Mouse (Mus musculus) MEL (cell line): ENCODE results near the gene Cend1. TPM values are rescaled to one million over a fixed set of nuclear protein-coding genes. Genes with fewer than 3 reads are reported as not detected.

Experiments used
- DNase-seq: peaks from one replicate; pipeline ENCODE4 v3.0.0; 2011; ENCODE audit warnings: low read depth, low spot score
- H3K27ac ChIP-seq: 2 replicates; pipeline ENCODE4 v1.5.1; 2012; ENCODE audit warnings: low read depth, mild to moderate bottlenecking, control low read depth, low read length, moderate library complexity; ENCODE audit not compliant: control insufficient read depth
- H3K27me3 ChIP-seq, 2 experiments: fragments of 150-350 bp in 1 of 2; sonication (generic) in 1 of 2; 2 replicates each; pipeline ENCODE4 v1.6.1; 2012; ENCODE audit warnings: low read length in 2 of 2, mild to moderate bottlenecking in 2 of 2, improper control_type of control experiment in 1 of 2, moderate library complexity in 1 of 2; ENCODE audit not compliant: insufficient read depth in 2 of 2, control insufficient read depth in 1 of 2
- H3K36me3 ChIP-seq, 2 experiments: 2 replicates each; pipeline ENCODE4 v1.6.1; 2012 to 2014; ENCODE audit warnings: low read length in 2 of 2, improper control_type of control experiment in 1 of 2, inconsistent platforms in 1 of 2, mild to moderate bottlenecking in 1 of 2; ENCODE audit not compliant: insufficient read depth in 2 of 2, control insufficient read depth in 1 of 2
- H3K4me1 ChIP-seq, 2 experiments: fragments of 150-350 bp in 1 of 2; sonication (generic) in 1 of 2; 2 replicates each; pipeline ENCODE4 v1.6.1; 2012; ENCODE audit warnings: low read length in 2 of 2, improper control_type of control experiment in 1 of 2, mild to moderate bottlenecking in 1 of 2; ENCODE audit not compliant: insufficient read depth in 2 of 2, control insufficient read depth in 1 of 2
- H3K4me3 ChIP-seq, 2 experiments: fragments of 150-350 bp in 1 of 2; sonication (generic) in 1 of 2; 2 replicates each; pipeline ENCODE4 v1.5.1; 2012; ENCODE audit warnings: low read depth in 2 of 2, low read length in 2 of 2, mild to moderate bottlenecking in 2 of 2, moderate library complexity in 2 of 2, control low read depth in 1 of 2, improper control_type of control experiment in 1 of 2; ENCODE audit not compliant: control insufficient read depth in 1 of 2, insufficient read depth in 1 of 2
- H3K79me2 ChIP-seq: 2 replicates; pipeline ENCODE4 v1.6.1; 2012; ENCODE audit warnings: mild to moderate bottlenecking, low read length, moderate library complexity; ENCODE audit not compliant: control insufficient read depth, poor library complexity, insufficient read depth
- H3K9ac ChIP-seq: 2 replicates; pipeline ENCODE4 v1.6.1; 2012; ENCODE audit warnings: low read depth, mild to moderate bottlenecking, control low read depth, low read length, moderate library complexity; ENCODE audit not compliant: control insufficient read depth, poor library complexity, severe bottlenecking
- H3K9me3 ChIP-seq: fragments of 150-350 bp; sonication (generic); replicated peaks from 2 replicates; pipeline ENCODE4 v1.6.1; 2012; ENCODE audit warnings: mild to moderate bottlenecking, low read length, improper control_type of control experiment, moderate library complexity; ENCODE audit not compliant: insufficient read depth
- BHLHE40 ChIP-seq: IDR thresholded peaks from 2 replicates; pipeline ENCODE4 v1.6.1; 2012; ENCODE audit warnings: low read depth, mild to moderate bottlenecking, inconsistent platforms, low read length, improper control_type of control experiment, borderline replicate concordance
- CTCF ChIP-seq, 3 experiments: IDR thresholded peaks in 2 of 3; conservative IDR thresholded peaks in 1 of 3; 2 replicates each; pipeline ENCODE4 v1.5.1; 2011 to 2012; ENCODE audit warnings: low read length in 3 of 3, low read depth in 2 of 3, mild to moderate bottlenecking in 2 of 3, improper control_type of control experiment in 1 of 3, inconsistent platforms in 1 of 3, mixed read lengths in 1 of 3, moderate library complexity in 1 of 3; ENCODE audit not compliant: control insufficient read depth in 1 of 3, insufficient read depth in 1 of 3, poor library complexity in 1 of 3, severe bottlenecking in 1 of 3
- E2F4 ChIP-seq: IDR thresholded peaks from 2 replicates; pipeline ENCODE4 v1.6.1; 2011; ENCODE audit warnings: low read depth, low read length, improper control_type of control experiment, borderline replicate concordance
- ELF1 ChIP-seq: IDR thresholded peaks from 2 replicates; pipeline ENCODE4 v1.6.1; 2014; ENCODE audit warnings: low read depth, mild to moderate bottlenecking, inconsistent platforms, low read length, improper control_type of control experiment, moderate library complexity
- ETS1 ChIP-seq: IDR thresholded peaks from 2 replicates; pipeline ENCODE4 v1.6.1; 2012; ENCODE audit warnings: low read depth, mild to moderate bottlenecking, inconsistent platforms, low read length, improper control_type of control experiment, moderate library complexity
- GABPA ChIP-seq: IDR thresholded peaks from 2 replicates; pipeline ENCODE4 v1.6.1; 2012; ENCODE audit warnings: low read depth, mild to moderate bottlenecking, inconsistent platforms, low read length, improper control_type of control experiment, moderate library complexity
- HCFC1 ChIP-seq: IDR thresholded peaks from 2 replicates; pipeline ENCODE4 v1.6.1; 2012; ENCODE audit warnings: low read depth, mild to moderate bottlenecking, inconsistent platforms, low read length, improper control_type of control experiment, moderate library complexity
- JUND ChIP-seq: IDR thresholded peaks from 2 replicates; pipeline ENCODE4 v1.6.1; 2011; ENCODE audit warnings: low read depth, mild to moderate bottlenecking, improper control_type of control experiment, low read length
- MXI1 ChIP-seq: IDR thresholded peaks from 2 replicates; pipeline ENCODE4 v1.6.1; 2011; ENCODE audit warnings: mild to moderate bottlenecking, low read depth, low read length, improper control_type of control experiment
- MYB ChIP-seq: IDR thresholded peaks from 2 replicates; pipeline ENCODE4 v1.6.1; 2011; ENCODE audit warnings: mild to moderate bottlenecking, low read depth, low read length, improper control_type of control experiment
- NELFE ChIP-seq: IDR thresholded peaks from 2 replicates; pipeline ENCODE4 v1.6.1; 2011; ENCODE audit warnings: low read depth, low read length, improper control_type of control experiment
- POLR2AphosphoS2 ChIP-seq: IDR thresholded peaks from 2 replicates; pipeline ENCODE4 v1.6.1; 2011; ENCODE audit warnings: low read length, improper control_type of control experiment
- POLR2AphosphoS5 ChIP-seq: IDR thresholded peaks from 2 replicates; pipeline ENCODE4 v1.6.1; 2012; ENCODE audit warnings: low read depth, borderline replicate concordance, mild to moderate bottlenecking, inconsistent platforms, low read length, moderate library complexity, mixed read lengths
- RCOR1 ChIP-seq: IDR thresholded peaks from 2 replicates; pipeline ENCODE4 v1.6.1; 2012; ENCODE audit warnings: low read depth, mild to moderate bottlenecking, inconsistent platforms, low read length, improper control_type of control experiment
- SIN3A ChIP-seq: IDR thresholded peaks from 2 replicates; pipeline ENCODE4 v1.6.1; 2012; ENCODE audit warnings: low read length, improper control_type of control experiment, inconsistent platforms
- SMC3 ChIP-seq: IDR thresholded peaks from 2 replicates; pipeline ENCODE4 v1.6.1; 2011; ENCODE audit warnings: low read depth, low read length, improper control_type of control experiment
- TAL1 ChIP-seq: IDR thresholded peaks from 2 replicates; pipeline ENCODE4 v1.6.1; 2012; ENCODE audit warnings: mild to moderate bottlenecking, inconsistent platforms, low read length, moderate library complexity, mixed read lengths
- TBP ChIP-seq: IDR thresholded peaks from 2 replicates; pipeline ENCODE4 v1.8.0; 2011; ENCODE audit warnings: low read depth, low read length, improper control_type of control experiment
- USF1 ChIP-seq: IDR thresholded peaks from 2 replicates; pipeline ENCODE4 v1.6.1; 2014; ENCODE audit warnings: low read depth, mild to moderate bottlenecking, inconsistent platforms, low read length, improper control_type of control experiment, moderate library complexity
- USF2 ChIP-seq, 2 experiments: IDR thresholded peaks; 2 replicates each; pipeline ENCODE4 v1.6.1; 2011 to 2012; ENCODE audit warnings: improper control_type of control experiment in 2 of 2, low read length in 2 of 2, borderline replicate concordance in 1 of 2, inconsistent platforms in 1 of 2, low read depth in 1 of 2, mild to moderate bottlenecking in 1 of 2; ENCODE audit not compliant: insufficient read depth in 1 of 2
- ZC3H11A ChIP-seq: IDR thresholded peaks from 2 replicates; pipeline ENCODE4 v1.6.1; 2012; ENCODE audit warnings: low read depth, mild to moderate bottlenecking, inconsistent platforms, low read length, improper control_type of control experiment
- ZNF384 ChIP-seq: IDR thresholded peaks from 2 replicates; pipeline ENCODE4 v1.6.1; 2012; ENCODE audit warnings: low read depth, mild to moderate bottlenecking, inconsistent platforms, low read length, improper control_type of control experiment
- polyA plus RNA-seq, 2 experiments: library from polyadenylated mRNA; stranded (reverse) in 1 of 2; unstranded in 1 of 2; fragments of >175 nt in 1 of 2; fragments of >200 nt in 1 of 2; gene quantifications; 2 replicates each; pipeline versions ENCODE4 v1.2.1 to v1.2.4; 2012; ENCODE audit warnings: low replicate concordance in 2 of 2, low read depth in 1 of 2; ENCODE audit not compliant: insufficient read length in 2 of 2, insufficient read depth in 1 of 2, missing spikeins in 1 of 2
- total RNA-seq: library from RNA; depleted of rRNA; stranded (reverse); fragments of 300-350 nt; gene quantifications from 2 replicates; pipeline ENCODE4 v1.2.3, GENCODE M21; 2012

The Cend1 gene
- total and polyA plus RNA-seq, 3 experiments, result not detected

DNA sequence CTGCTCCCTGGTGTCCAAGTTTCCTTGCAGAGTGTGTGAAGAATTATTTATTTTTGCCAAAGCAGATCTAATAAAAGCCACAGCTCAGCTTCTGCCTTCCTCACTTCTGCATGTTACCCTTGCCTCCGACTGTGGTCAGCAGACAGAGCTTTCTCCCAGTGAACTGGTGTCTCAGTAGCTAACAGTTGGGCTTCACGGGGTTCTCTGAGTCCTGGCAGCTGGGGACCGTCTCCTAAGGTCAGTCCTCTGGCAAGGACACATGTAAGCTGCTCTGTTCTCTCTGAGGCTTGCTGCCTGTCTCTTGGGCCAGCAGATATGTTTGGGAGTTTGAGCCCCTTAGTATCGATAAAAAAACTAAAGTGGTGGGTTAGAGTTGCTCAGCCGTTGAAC, 30.7 kb upstream of the Cend1 start:
- DNase-seq, result no peak
- Histone ChIP-seq H3K27ac (no peak overlapping the region), H3K4me3 (no peak overlapping the region), H3K9me3 (no peaks in the 10 kb centered on the region), H3K36me3 (no peaks in the 10 kb centered on the region), H3K4me1 (0 out of 4 replicates have a peak, but pooled peaks cover 0 to 6% of the 10 kb centered on the region in 2 experiments), H3K79me2 (no peaks in the 10 kb centered on the region; the same call in 1 of the 2 replicates), H3K9ac (no peak overlapping the region), H3K27me3 (no peaks in the 10 kb centered on the region)
- no peak for TF ChIP-seq MYB
- TF ChIP-seq SIN3A, result no peak
- TF ChIP-seq POLR2AphosphoS2, result no peak
- TF ChIP-seq, all 39 proteins: peak for 0

DNA sequence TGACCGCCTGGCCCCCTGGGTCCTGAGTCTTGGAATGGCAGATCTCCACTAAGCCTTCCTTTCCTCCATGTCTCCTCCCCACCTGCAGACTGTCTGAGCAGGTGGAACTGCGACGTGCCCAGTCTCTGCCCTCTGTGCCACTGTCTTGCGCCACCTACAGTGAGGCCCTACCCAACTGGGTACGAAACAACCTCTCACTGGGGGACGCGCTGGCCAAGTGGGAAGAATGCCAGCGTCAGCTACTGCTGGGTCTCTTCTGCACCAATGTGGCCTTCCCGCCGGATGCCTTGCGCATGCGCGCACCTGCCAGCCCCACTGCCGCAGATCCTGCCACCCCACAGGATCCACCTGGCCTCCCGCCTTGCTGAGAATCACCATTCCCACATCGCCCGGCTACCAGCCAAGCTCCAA, 30.0 kb upstream of the Cend1 start:
- no peaks in the 10 kb centered on the region for H3K36me3 ChIP-seq
- no peaks in the 10 kb centered on the region for H3K9me3 ChIP-seq
- H3K27me3 ChIP-seq, result no peaks in the 10 kb centered on the region
- no peak for DNase-seq
- H3K79me2 ChIP-seq, result no peaks in the 10 kb centered on the region; the same call in 1 of the 2 replicates
- peaks cover 0 to 6% of the 10 kb centered on the region in 2 experiments; a peak in 1 of 4 replicates for H3K4me1 ChIP-seq
- H3K27ac ChIP-seq, result no peak overlapping the region
- no peak for TF ChIP-seq RCOR1
- no peak for TF ChIP-seq ZC3H11A
- TF ChIP-seq SIN3A, result no peak
- no peak for TF ChIP-seq HCFC1
- no peak for TF ChIP-seq MXI1
- no peak for TF ChIP-seq ETS1
- H3K4me3 ChIP-seq, result no peak overlapping the region
- no peak overlapping the region for H3K9ac ChIP-seq

DNA sequence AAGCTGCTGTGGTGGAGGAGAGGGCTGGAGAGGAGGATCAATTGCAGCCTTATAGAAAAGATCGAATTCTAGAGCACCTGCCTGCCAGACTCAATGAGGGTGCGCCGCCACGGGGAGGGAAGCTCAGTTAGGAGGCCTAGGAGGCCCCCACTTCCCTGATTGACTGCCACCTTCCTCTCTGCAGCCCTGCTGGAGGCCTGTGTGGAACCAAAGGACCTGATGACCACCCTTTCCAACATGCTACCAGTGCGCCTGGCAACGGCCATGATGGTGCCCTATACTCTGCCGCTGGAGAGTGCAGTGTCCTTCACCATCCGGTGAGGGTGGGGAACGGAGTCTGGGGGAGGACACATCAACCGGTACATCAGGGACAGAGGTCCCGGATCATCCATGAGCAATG, 29.4 kb upstream of the Cend1 start:
- no peaks in the 10 kb centered on the region for H3K36me3 ChIP-seq
- H3K27me3 ChIP-seq, result no peaks in the 10 kb centered on the region
- no peak for DNase-seq
- H3K9ac ChIP-seq, result no peak overlapping the region
- H3K27ac ChIP-seq, result no peak overlapping the region
- H3K4me1 ChIP-seq, result peaks cover 0 to 6% of the 10 kb centered on the region in 2 experiments; a peak in 1 of 4 replicates
- TF ChIP-seq GABPA (no peak), TBP (no peak), MYB (no peak), ELF1 (no peak), BHLHE40 (no peak), USF2 (IDR thresholded peaks at IDR 0.05; ENCODE audit: borderline replicate concordance in 1 of 2, insufficient read depth in 1 of 2, low read depth in 1 of 2, low read length in 2 of 2) (no peak), ZNF384 (no peak), TAL1 (no peak), SMC3 (no peak), NELFE (no peak), E2F4 (no peak), HCFC1 (no peak), JUND (no peak), USF1 (no peak), POLR2AphosphoS5 (no peak), CTCF (IDR thresholded peaks at IDR 0.05 in 2 of 3, conservative IDR thresholded peaks at IDR 0.05 in 1 of 3; ENCODE audit: control insufficient read depth in 1 of 3, insufficient read depth in 1 of 3, low read depth in 2 of 3, low read length in 3 of 3, poor library complexity in 1 of 3, severe bottlenecking in 1 of 3) (no peak)
- H3K9me3 ChIP-seq, result no peaks in the 10 kb centered on the region
- H3K4me3 ChIP-seq, result no peak overlapping the region
- no peaks in the 10 kb centered on the region; the same call in 1 of the 2 replicates for H3K79me2 ChIP-seq
